Mouse (Mus musculus) limb, embryonic 14.5 days (tissue): Measurements from ENCODE around the gene Rbm38. TPM values are rescaled to one million over a fixed set of nuclear protein-coding genes. Genes with fewer than 3 reads are reported as not detected.

Experiments
- ATAC-seq: fragments of 200-750 bp; cut with Nextera tagmentation; 2 replicates; pipeline ENCODE4 v1.8.0; 2017; ENCODE audit warnings: low read depth, moderate number of reproducible peaks, moderate TSS enrichment; ENCODE audit not compliant: low FRiP score
- DNase-seq: peaks from one replicate; pipeline ENCODE4 v3.0.0-alpha.2; 2015; ENCODE audit warnings: low spot score
- H3K27ac ChIP-seq: fragments of 300-500 bp; sonication (generic); replicated peaks from 2 replicates; pipeline ENCODE4 v1.5.1; 2014; ENCODE audit warnings: low read depth, mild to moderate bottlenecking, low read length, moderate library complexity, mixed read lengths
- H3K27me3 ChIP-seq: fragments of 300-500 bp; sonication (generic); 2 replicates; pipeline ENCODE4 v1.6.1; 2014; ENCODE audit warnings: low read length, mixed read lengths; ENCODE audit not compliant: control insufficient read depth, insufficient read depth
- H3K36me3 ChIP-seq: fragments of 300-500 bp; sonication (generic); 2 replicates; pipeline ENCODE4 v1.6.1; 2014; ENCODE audit warnings: mild to moderate bottlenecking, low read length, moderate library complexity, mixed read lengths; ENCODE audit not compliant: control insufficient read depth, insufficient read depth
- H3K4me1 ChIP-seq: fragments of 300-500 bp; sonication (generic); 2 replicates; pipeline ENCODE4 v1.6.1; 2014; ENCODE audit warnings: antibody characterized with exemption, low read length, mixed read lengths; ENCODE audit not compliant: control insufficient read depth, insufficient read depth
- H3K4me2 ChIP-seq: fragments of 300-500 bp; sonication (generic); replicated peaks from 2 replicates; pipeline ENCODE4 v1.6.1; 2014; ENCODE audit warnings: low read depth, mild to moderate bottlenecking, low read length, moderate library complexity; ENCODE audit not compliant: severe bottlenecking
- H3K4me3 ChIP-seq: fragments of 300-500 bp; sonication (generic); replicated peaks from 2 replicates; pipeline ENCODE4 v1.5.1; 2014; ENCODE audit warnings: low read length
- H3K9ac ChIP-seq: fragments of 300-500 bp; sonication (generic); 2 replicates; pipeline ENCODE4 v1.6.1; 2014; ENCODE audit warnings: mild to moderate bottlenecking, low read depth, low read length, moderate library complexity; ENCODE audit not compliant: severe bottlenecking
- H3K9me3 ChIP-seq: fragments of 300-500 bp; sonication (generic); 2 replicates; pipeline ENCODE4 v1.6.1; 2016; ENCODE audit warnings: low read length; ENCODE audit not compliant: control insufficient read depth
- POLR2A ChIP-seq: fragments of 200-500 bp; IDR thresholded peaks from 2 replicates; pipeline ENCODE4 v1.8.0; 2012; ENCODE audit warnings: inconsistent platforms, mild to moderate bottlenecking, moderate library complexity, borderline replicate concordance; ENCODE audit not compliant: insufficient read depth, insufficient read length; ENCODE audit errors: extremely low read depth
- WGBS: fragments of 180-500 bp; shearing (Covaris S2); extraction: QIAGEN DNeasy Blood & Tissue Kit; methylation state at CpG from one replicate; pipeline ENCODE4 v1.1.7; 2014; 5-methylcytosine and 5-hydroxymethylcytosine counted together
- polyA plus RNA-seq, 2 experiments: library from polyadenylated mRNA; depleted of rRNA in 1 of 2; stranded (reverse) in 1 of 2; unstranded in 1 of 2; fragments of >200 nt; fragmentation: Nextera tagmentation in 1 of 2; extraction: Ambion mirVana in 1 of 2; gene quantifications; 2 replicates each; pipeline versions ENCODE4 v1.2.1 to v1.2.3; 2012 to 2014

Gene Rbm38
- polyA plus RNA-seq, 2 experiments: 32.3 to 63.5 TPM

DNA sequence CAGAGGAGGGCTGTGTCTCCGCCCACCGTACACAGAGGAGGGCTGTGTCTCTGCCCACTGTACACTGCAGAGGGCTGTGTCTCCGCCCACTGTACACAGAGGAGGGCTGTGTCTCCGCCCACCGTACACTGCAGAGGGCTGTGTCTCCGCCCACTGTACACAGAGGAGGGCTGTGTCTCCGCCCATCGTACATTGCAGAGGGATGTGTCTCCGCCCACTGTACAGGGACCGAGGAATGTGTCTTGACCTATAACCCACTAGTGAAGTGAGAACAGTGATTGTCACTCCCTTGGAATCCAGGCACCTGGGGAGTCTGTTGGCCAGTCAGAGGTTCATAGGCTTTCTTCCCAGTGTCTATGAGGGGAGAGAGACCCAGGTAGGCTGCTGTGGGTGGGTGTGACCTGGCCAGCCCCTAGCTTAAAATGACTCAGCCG, 36.6 kb downstream of the Rbm38 start:
- 78% methylated on average over 11 of the region's 11 CpGs for WGBS
- Histone ChIP-seq H3K27ac (no peak overlapping the region), H3K9ac (no peak overlapping the region), H3K27me3 (no peaks in the 10 kb centered on the region), H3K4me3 (no peak overlapping the region), H3K9me3 (no peaks in the 10 kb centered on the region), H3K4me1 (peaks cover 4% of the 10 kb centered on the region; the same call in 1 of the 2 replicates), H3K36me3 (no peaks in the 10 kb centered on the region), H3K4me2 (no peak overlapping the region)
- DNase-seq (no peak), ATAC-seq (no peak)
- no peak for TF ChIP-seq POLR2A

DNA sequence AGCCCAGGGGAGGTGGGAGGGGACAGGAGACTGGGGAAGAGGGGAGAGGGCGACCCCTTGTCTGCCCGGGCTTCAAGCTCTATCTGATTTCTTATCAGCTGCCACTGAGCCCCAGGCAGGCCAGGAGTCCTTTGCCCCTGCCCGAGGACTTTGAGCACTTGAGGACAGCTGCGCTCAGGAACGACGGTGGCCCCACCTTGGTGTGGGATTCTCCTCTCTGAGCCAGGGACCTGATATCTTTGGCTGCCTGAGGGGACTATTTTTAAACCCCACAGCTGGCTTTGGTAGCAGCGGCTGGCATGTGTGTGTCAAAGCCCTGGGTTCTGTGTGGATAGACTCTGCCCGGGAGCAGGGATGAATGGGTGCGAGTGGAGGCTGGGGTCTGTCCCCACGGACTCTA, 37.3 kb downstream of the Rbm38 start:
- peak; percentile 24 for DNase-seq
- WGBS: 66% methylated on average over 10 of the region's 10 CpGs
- Histone ChIP-seq H3K4me1 (peaks cover 6% of the 10 kb centered on the region; the same call in 1 of the 2 replicates), H3K36me3 (no peaks in the 10 kb centered on the region), H3K27me3 (no peaks in the 10 kb centered on the region), H3K9me3 (no peaks in the 10 kb centered on the region), H3K4me3 (no peak overlapping the region), H3K27ac (no peak overlapping the region), H3K9ac (no peak overlapping the region), H3K4me2 (no peak overlapping the region)
- ATAC-seq: peak; percentile 60
- no peak for TF ChIP-seq POLR2A

DNA sequence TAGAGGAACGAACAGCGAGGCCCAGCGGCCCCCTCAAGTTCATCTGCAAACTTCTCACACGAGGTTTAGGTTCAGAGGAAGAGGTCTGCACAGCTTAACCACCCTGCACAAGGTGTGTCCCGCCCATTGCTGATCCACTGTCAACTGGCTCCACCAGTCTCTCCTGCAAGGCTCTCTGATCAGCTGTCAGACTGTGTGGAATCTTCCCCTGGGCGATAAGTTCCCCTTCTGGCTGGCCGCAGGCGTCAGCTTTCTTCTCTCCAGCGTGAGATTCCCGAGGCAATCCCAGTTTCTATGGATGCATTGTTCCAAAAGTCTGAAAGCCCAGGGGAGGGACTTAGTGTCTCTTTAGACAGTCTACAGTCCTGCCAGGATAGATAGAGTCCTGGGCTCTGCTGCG, 38.0 kb downstream of the Rbm38 start:
- 63% methylated on average over 11 of the region's 11 CpGs for WGBS
- Histone ChIP-seq H3K36me3 (no peaks in the 10 kb centered on the region), H3K27me3 (no peaks in the 10 kb centered on the region), H3K4me3 (no peak overlapping the region), H3K9me3 (no peaks in the 10 kb centered on the region), H3K27ac (no peak overlapping the region), H3K4me2 (no peak overlapping the region), H3K4me1 (peaks cover 6% of the 10 kb centered on the region; the same call in 1 of the 2 replicates), H3K9ac (no peak overlapping the region)
- peak; percentile 31 for DNase-seq
- no peak for ATAC-seq
- TF ChIP-seq POLR2A: no peak

DNA sequence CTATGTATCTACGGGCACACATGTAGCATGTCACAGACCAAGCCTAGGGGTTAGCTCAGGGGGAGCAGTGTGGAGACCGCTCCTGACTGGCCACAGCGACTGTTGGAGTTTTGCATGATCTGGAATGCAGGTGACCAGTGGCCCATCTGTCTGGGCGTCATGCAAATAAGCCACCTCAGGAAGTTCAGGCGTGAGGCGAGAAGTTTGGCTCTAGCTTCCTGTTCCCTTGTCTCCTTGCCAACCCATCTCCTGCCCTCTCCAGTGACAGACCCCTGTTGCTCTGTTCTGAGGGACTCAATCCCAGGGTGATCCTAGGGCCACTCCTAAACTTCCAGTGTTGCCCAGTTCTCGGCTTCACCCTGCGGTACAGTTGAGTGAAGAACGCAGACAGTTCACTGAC, 40.2 kb downstream of the Rbm38 start:
- WGBS: 77% methylated on average over 9 of the region's 9 CpGs
- Histone ChIP-seq H3K36me3 (no peaks in the 10 kb centered on the region), H3K9ac (no peak overlapping the region), H3K27me3 (no peaks in the 10 kb centered on the region), H3K4me2 (no peak overlapping the region), H3K9me3 (no peaks in the 10 kb centered on the region), H3K4me1 (peaks cover 6% of the 10 kb centered on the region; the same call in 1 of the 2 replicates), H3K4me3 (no peak overlapping the region), H3K27ac (no peak overlapping the region)
- TF ChIP-seq POLR2A: no peak
- ATAC-seq (no peak), DNase-seq (no peak)

DNA sequence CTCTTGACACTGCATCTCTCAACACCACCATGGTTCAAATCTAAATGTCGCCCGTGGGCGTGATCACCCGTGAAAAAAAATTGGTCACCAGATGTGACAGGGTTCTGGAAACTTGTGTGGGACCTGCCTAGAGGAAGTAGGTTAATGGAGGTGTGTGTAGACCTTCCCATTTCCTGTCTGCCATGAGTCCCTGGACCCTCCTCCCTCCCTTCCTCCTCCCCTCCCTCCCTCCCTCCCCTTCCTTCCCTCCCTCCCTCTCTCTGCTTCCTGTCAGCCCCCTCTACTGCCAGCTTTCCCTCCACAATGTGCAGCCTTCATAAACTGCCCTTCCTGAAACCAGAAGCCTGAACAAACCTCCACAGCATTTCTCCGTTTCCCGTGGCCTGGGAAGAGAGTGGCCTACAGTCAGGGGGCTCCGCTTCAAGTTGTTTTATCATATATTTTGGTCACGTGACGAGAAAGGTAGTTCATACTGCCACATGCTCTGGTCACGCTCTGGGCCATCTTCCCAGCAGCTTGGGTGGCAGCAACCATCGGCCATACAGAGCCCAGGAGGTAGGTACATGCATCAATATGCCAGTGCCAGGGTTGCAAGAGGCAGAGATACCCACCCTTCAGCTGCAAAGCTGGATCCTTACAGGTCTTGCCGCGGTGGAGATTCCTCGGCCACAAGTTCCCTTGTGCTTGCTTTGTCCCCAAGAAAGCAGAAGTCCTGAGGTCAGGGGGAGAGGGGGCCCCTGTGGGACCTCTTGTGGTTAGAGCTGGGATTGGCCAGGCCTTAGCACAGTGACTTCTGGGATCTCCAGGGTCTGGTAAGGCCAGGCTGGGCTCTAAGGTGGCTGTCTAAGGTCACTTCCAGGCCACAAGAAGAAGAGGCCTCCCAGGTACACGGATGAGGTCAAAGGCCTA, 41.4 kb downstream of the Rbm38 start:
- TF ChIP-seq POLR2A: no peak
- no peak for DNase-seq

More for the DNA sequence above, 41.4 kb downstream of the Rbm38 start:
- Histone ChIP-seq H3K36me3 (no peaks in the 10 kb centered on the region), H3K4me2 (no peak overlapping the region), H3K27me3 (no peaks in the 10 kb centered on the region), H3K9me3 (no peaks in the 10 kb centered on the region), H3K9ac (no peak overlapping the region), H3K27ac (no peak overlapping the region), H3K4me3 (no peak overlapping the region), H3K4me1 (peaks cover 6% of the 10 kb centered on the region; the same call in 1 of the 2 replicates)
- 65% methylated on average over 15 of the region's 15 CpGs for WGBS
- ATAC-seq: no peak
